Mouse (Mus musculus) lung, embryonic 15.5 days (tissue): ENCODE data around the gene Gm13271. TPM values are rescaled to one million over a fixed set of nuclear protein-coding genes. Genes with fewer than 3 reads are reported as not detected.
A peak's percentile ranks its signal among the peaks of the same experiment; 100 is the strongest.
"Not testable (repeated sequence)": the region's sequence is repeated elsewhere in the genome, so short reads cannot be mapped to it uniquely, and the experiment has no call there.

Source experiments
- ATAC-seq: fragments of 200-750 bp; cut with Nextera tagmentation; 2 replicates; pipeline ENCODE4 v1.8.0; 2017; ENCODE audit warnings: moderate number of reproducible peaks, borderline replicate concordance; ENCODE audit not compliant: low FRiP score, low TSS enrichment; ENCODE audit errors: extremely low read depth
- H3K27ac ChIP-seq: fragments of 300-500 bp; sonication (generic); 2 replicates; pipeline ENCODE4 v1.5.1; 2015; ENCODE audit warnings: moderate library complexity, mild to moderate bottlenecking, inconsistent platforms
- H3K27me3 ChIP-seq: fragments of 300-500 bp; sonication (generic); 2 replicates; pipeline ENCODE4 v1.6.1; 2015; ENCODE audit warnings: inconsistent platforms
- H3K36me3 ChIP-seq: fragments of 300-500 bp; sonication (generic); 2 replicates; pipeline ENCODE4 v1.6.1; 2015; ENCODE audit warnings: inconsistent platforms
- H3K4me1 ChIP-seq: fragments of 300-500 bp; sonication (generic); 2 replicates; pipeline ENCODE4 v1.6.1; 2015; ENCODE audit warnings: inconsistent platforms
- H3K4me2 ChIP-seq: fragments of 300-500 bp; sonication (generic); 2 replicates; pipeline ENCODE4 v1.6.1; 2015; ENCODE audit warnings: inconsistent platforms, mild to moderate bottlenecking, moderate library complexity
- H3K4me3 ChIP-seq: fragments of 300-500 bp; sonication (generic); 2 replicates; pipeline ENCODE4 v1.5.1; 2015; ENCODE audit warnings: mild to moderate bottlenecking, inconsistent platforms
- H3K9ac ChIP-seq: fragments of 300-500 bp; sonication (generic); 2 replicates; pipeline ENCODE4 v1.6.1; 2015; ENCODE audit warnings: inconsistent platforms
- H3K9me3 ChIP-seq: fragments of 300-500 bp; sonication (generic); 2 replicates; pipeline ENCODE4 v1.6.1; 2016; ENCODE audit warnings: inconsistent platforms
- WGBS: fragments of 180-500 bp; shearing (Covaris S2); methylation state at CpG from one replicate; pipeline ENCODE4 v1.1.7; 2015; 5-methylcytosine and 5-hydroxymethylcytosine counted together
- polyA plus RNA-seq: library from polyadenylated mRNA; unstranded; fragments of >200 nt; fragmentation: Nextera tagmentation; extraction: Ambion mirVana; gene quantifications from 2 replicates; pipeline ENCODE4 v1.2.1, GENCODE M21; 2015

Gene Gm13271
- polyA plus RNA-seq, 1 experiment from 2014 or later, result not detected

GRCm38 (mm10) chr4:88763384-88764018 lies 8.8 kb downstream of the Gm13271 start:
- not testable (repeated sequence) for H3K9me3 ChIP-seq, H3K36me3 ChIP-seq, H3K27me3 ChIP-seq, ATAC-seq, H3K4me1 ChIP-seq
- 2% methylated on average over 41 of the region's 42 CpGs for WGBS
- H3K4me2 ChIP-seq, result peak overlapping the region; percentile 50
- peak overlapping the region; percentile 31 for H3K4me3 ChIP-seq
- peak overlapping the region; percentile 27; the same call in 1 of the 2 replicates for H3K9ac ChIP-seq
- peak overlapping the region; percentile 77 for H3K27ac ChIP-seq

GRCm38 (mm10) chr4:88773534-88773933 lies 18.9 kb downstream of the Gm13271 start, which contains the start of gene Gm13290:
Gene Gm13290, plus strand, starts transcription at chr4:88773834.
- not testable (repeated sequence) for H3K4me1 ChIP-seq, H3K4me2 ChIP-seq, H3K36me3 ChIP-seq, ATAC-seq, H3K9me3 ChIP-seq, H3K9ac ChIP-seq, H3K27me3 ChIP-seq, H3K27ac ChIP-seq, H3K4me3 ChIP-seq
- no CpG with 5 or more reads among the region's 32 CpGs for WGBS

GRCm38 (mm10) chr4:88776622-88777021 lies 22.0 kb downstream of the Gm13271 start, which contains the start of gene Gm13289:
Gene Gm13289, plus strand, starts transcription at chr4:88776922.
- not testable (repeated sequence) for H3K4me2 ChIP-seq, H3K27me3 ChIP-seq, H3K27ac ChIP-seq, H3K9ac ChIP-seq, H3K4me1 ChIP-seq, ATAC-seq, H3K9me3 ChIP-seq, H3K4me3 ChIP-seq, H3K36me3 ChIP-seq
- no CpG with 5 or more reads among the region's 29 CpGs for WGBS

- H3K4me2 ChIP-seq, H3K4me3 ChIP-seq, ATAC-seq, H3K27me3 ChIP-seq, H3K9ac ChIP-seq, H3K4me1 ChIP-seq, H3K27ac ChIP-seq, H3K36me3 ChIP-seq, H3K9me3 ChIP-seq: not testable (repeated sequence)
- no CpG with 5 or more reads among the region's 29 CpGs for WGBS
Observed at GRCm38 (mm10) chr4:88779550-88779949, 24.9 kb downstream of the Gm13271 start, which contains the start of gene Gm13272. Gene Gm13272, plus strand, starts transcription at chr4:88779850.

GRCm38 (mm10) chr4:88780320-88780719 lies 25.7 kb downstream of the Gm13271 start:
- WGBS, result 50% methylated on average over 16 of the region's 18 CpGs
- not testable (repeated sequence) for H3K36me3 ChIP-seq, H3K27ac ChIP-seq, H3K4me3 ChIP-seq, ATAC-seq, H3K4me2 ChIP-seq, H3K4me1 ChIP-seq, H3K9ac ChIP-seq, H3K9me3 ChIP-seq, H3K27me3 ChIP-seq

- H3K9me3 ChIP-seq, H3K36me3 ChIP-seq, H3K9ac ChIP-seq, H3K27me3 ChIP-seq, ATAC-seq, H3K4me1 ChIP-seq: not testable (repeated sequence)
- Histone ChIP-seq H3K4me3 (peak within 1 kb of the TSS; percentile 23; the same call in 1 of the 2 replicates), H3K4me2 (peak within 1 kb of the TSS; percentile 51), H3K27ac (peak within 1 kb of the TSS; percentile 75; the same call in 1 of the 2 replicates)
- 12% methylated on average over 4 of the region's 7 CpGs for WGBS
Observed at GRCm38 (mm10) chr4:88781831-88782230, 27.2 kb downstream of the Gm13271 start, which contains the start of gene Ifnz. Gene Ifnz, plus strand, starts transcription at chr4:88782131.

- H3K4me3 ChIP-seq, result peak overlapping the region; percentile 23; the same call in 1 of the 2 replicates
- WGBS, result 0% methylated on average over 17 of the region's 31 CpGs
Observed at GRCm38 (mm10) chr4:88782335-88782734, 27.7 kb downstream of the Gm13271 start.

GRCm38 (mm10) chr4:88785409-88785808 lies 30.7 kb downstream of the Gm13271 start, which contains the start of gene Gm13276:
Gene Gm13276, plus strand, starts transcription at chr4:88785709.
- H3K4me1 ChIP-seq, H3K9ac ChIP-seq, H3K4me3 ChIP-seq, H3K36me3 ChIP-seq, H3K9me3 ChIP-seq, H3K27ac ChIP-seq, H3K4me2 ChIP-seq, ATAC-seq, H3K27me3 ChIP-seq: not testable (repeated sequence)
- WGBS, result no CpG with 5 or more reads among the region's 27 CpGs

More at GRCm38 (mm10) chr4:88782335-88782734, 27.7 kb downstream of the Gm13271 start:
- Histone ChIP-seq H3K4me2 (peak overlapping the region; percentile 51), H3K27ac (peak overlapping the region; percentile 75; the same call in 1 of the 2 replicates)
- not testable (repeated sequence) for H3K9me3 ChIP-seq, H3K4me1 ChIP-seq, ATAC-seq, H3K27me3 ChIP-seq, H3K9ac ChIP-seq, H3K36me3 ChIP-seq

GRCm38 (mm10) chr4:88788402-88788801 lies 33.7 kb downstream of the Gm13271 start, which contains the start of gene Gm13277:
Gene Gm13277, plus strand, starts transcription at chr4:88788632.
- H3K9ac ChIP-seq, H3K36me3 ChIP-seq, ATAC-seq, H3K27me3 ChIP-seq, H3K4me3 ChIP-seq, H3K27ac ChIP-seq, H3K4me1 ChIP-seq, H3K4me2 ChIP-seq, H3K9me3 ChIP-seq: not testable (repeated sequence)
- 0% methylated on average over 4 of the region's 28 CpGs for WGBS

- H3K4me2 ChIP-seq, H3K9me3 ChIP-seq, H3K27ac ChIP-seq, H3K27me3 ChIP-seq, H3K4me3 ChIP-seq, H3K4me1 ChIP-seq, ATAC-seq, H3K9ac ChIP-seq, H3K36me3 ChIP-seq: not testable (repeated sequence)
- no CpG with 5 or more reads among the region's 28 CpGs for WGBS
Observed at GRCm38 (mm10) chr4:88791250-88791649, 36.6 kb downstream of the Gm13271 start, which contains the start of gene Gm13278. Gene Gm13278, plus strand, starts transcription at chr4:88791550.

- not testable (repeated sequence) for H3K9me3 ChIP-seq, H3K4me2 ChIP-seq, H3K4me3 ChIP-seq, H3K27ac ChIP-seq, H3K4me1 ChIP-seq, H3K36me3 ChIP-seq, H3K27me3 ChIP-seq, H3K9ac ChIP-seq, ATAC-seq
- WGBS, result 0% methylated on average over 10 of the region's 52 CpGs
Observed at GRCm38 (mm10) chr4:88793936-88794675, 39.4 kb downstream of the Gm13271 start, which contains the start of gene Gm13275. Gene Gm13275, plus strand, starts transcription at chr4:88794487.

GRCm38 (mm10) chr4:88797097-88797496 lies 42.4 kb downstream of the Gm13271 start, which contains the start of gene Gm13279:
Gene Gm13279, plus strand, starts transcription at chr4:88797397.
- not testable (repeated sequence) for H3K36me3 ChIP-seq, H3K4me2 ChIP-seq, ATAC-seq, H3K27ac ChIP-seq, H3K4me1 ChIP-seq, H3K9me3 ChIP-seq, H3K9ac ChIP-seq, H3K27me3 ChIP-seq, H3K4me3 ChIP-seq
- WGBS, result no CpG with 5 or more reads among the region's 28 CpGs
